Mouse (Mus musculus) hindbrain, embryonic 15.5 days (tissue): ENCODE results near the gene Lman2l. TPM values are rescaled to one million over a fixed set of nuclear protein-coding genes. Genes with fewer than 3 reads are reported as not detected.

Experiments used
- ATAC-seq: fragments of 200-750 bp; cut with Nextera tagmentation; 2 replicates; pipeline ENCODE4 v1.8.0; 2017; ENCODE audit warnings: low read depth, moderate number of reproducible peaks, moderate TSS enrichment; ENCODE audit not compliant: low FRiP score
- H3K27ac ChIP-seq: fragments of 300-500 bp; sonication (generic); replicated peaks from 2 replicates; pipeline ENCODE4 v1.5.1; 2015; ENCODE audit warnings: mild to moderate bottlenecking, inconsistent platforms
- H3K27me3 ChIP-seq: fragments of 300-500 bp; sonication (generic); 2 replicates; pipeline ENCODE4 v1.6.1; 2015; ENCODE audit warnings: control low read depth, inconsistent platforms
- H3K36me3 ChIP-seq: fragments of 300-500 bp; sonication (generic); 2 replicates; pipeline ENCODE4 v1.6.1; 2015; ENCODE audit warnings: control low read depth, inconsistent platforms
- H3K4me1 ChIP-seq: fragments of 300-500 bp; sonication (generic); replicated peaks from 2 replicates; pipeline ENCODE4 v1.6.1; 2015; ENCODE audit warnings: control low read depth, inconsistent platforms
- H3K4me2 ChIP-seq: fragments of 300-500 bp; sonication (generic); 2 replicates; pipeline ENCODE4 v1.6.1; 2015; ENCODE audit warnings: moderate library complexity, mild to moderate bottlenecking, inconsistent platforms
- H3K4me3 ChIP-seq: fragments of 300-500 bp; sonication (generic); 2 replicates; pipeline ENCODE4 v1.5.1; 2015; ENCODE audit warnings: mild to moderate bottlenecking, inconsistent platforms
- H3K9ac ChIP-seq: fragments of 300-500 bp; sonication (generic); 2 replicates; pipeline ENCODE4 v1.6.1; 2015; ENCODE audit warnings: inconsistent platforms
- H3K9me3 ChIP-seq: fragments of 300-500 bp; sonication (generic); 2 replicates; pipeline ENCODE4 v1.6.1; 2016; ENCODE audit warnings: control low read depth, inconsistent platforms
- WGBS: fragments of 180-500 bp; shearing (Covaris S2); methylation state at CpG from one replicate; pipeline ENCODE4 v1.1.7; 2015; 5-methylcytosine and 5-hydroxymethylcytosine counted together
- polyA plus RNA-seq: library from polyadenylated mRNA; unstranded; fragments of >200 nt; fragmentation: Nextera tagmentation; extraction: Ambion mirVana; gene quantifications from 2 replicates; pipeline ENCODE4 v1.2.1, GENCODE M21; 2015

Lman2l gene
- polyA plus RNA-seq, 1 experiment from 2014 or later: 68.2 TPM

GRCm38 (mm10) chr1:36397041-36397440, 48.0 kb downstream of the Lman2l start:
- H3K4me1 ChIP-seq: peaks cover 7% of the 10 kb centered on the region; the same call in 1 of the 2 replicates
- no peaks in the 10 kb centered on the region for H3K9me3 ChIP-seq
- WGBS: 24% methylated on average over 6 of the region's 6 CpGs
- H3K4me2 ChIP-seq: no peak overlapping the region
- H3K4me3 ChIP-seq: no peak overlapping the region
- ATAC-seq: no peak
- H3K27me3 ChIP-seq: no peaks in the 10 kb centered on the region
- no peak overlapping the region for H3K27ac ChIP-seq
- no peak overlapping the region for H3K9ac ChIP-seq
- no peaks in the 10 kb centered on the region for H3K36me3 ChIP-seq

DNA sequence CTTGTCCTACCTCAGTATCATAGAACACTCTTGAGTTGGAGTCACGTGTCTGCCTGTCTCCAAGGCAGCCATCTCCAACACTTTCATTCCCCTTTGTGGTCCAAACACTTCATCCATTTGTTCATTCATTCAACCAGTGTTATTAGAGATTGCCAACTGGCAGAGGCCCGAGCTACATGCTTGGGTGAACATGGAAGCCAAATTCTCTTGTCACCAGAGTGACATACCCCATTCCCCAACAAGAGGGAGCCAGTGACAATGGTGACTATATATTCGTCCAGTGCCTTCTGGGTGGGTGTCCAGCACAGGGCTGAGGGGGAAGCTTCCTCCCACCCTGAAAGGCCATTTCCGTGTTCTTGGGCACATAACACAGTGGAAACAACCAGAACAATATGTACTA, 65.5 kb downstream of the Lman2l start:
- Histone ChIP-seq H3K9ac (no peak overlapping the region), H3K4me2 (no peak overlapping the region), H3K9me3 (no peaks in the 10 kb centered on the region), H3K36me3 (no peaks in the 10 kb centered on the region), H3K27me3 (no peaks in the 10 kb centered on the region), H3K4me1 (no peaks in the 10 kb centered on the region), H3K27ac (no peak overlapping the region), H3K4me3 (no peak overlapping the region)
- 68% methylated on average over 4 of the region's 4 CpGs for WGBS
- no peak for ATAC-seq

- no peaks in the 10 kb centered on the region for H3K27me3 ChIP-seq
- no peaks in the 10 kb centered on the region for H3K9me3 ChIP-seq
- H3K27ac ChIP-seq: no peak overlapping the region
- WGBS: 88% methylated on average over 6 of the region's 6 CpGs
- H3K9ac ChIP-seq: no peak overlapping the region
- H3K4me3 ChIP-seq: no peak overlapping the region
- no peaks in the 10 kb centered on the region for H3K36me3 ChIP-seq
- H3K4me1 ChIP-seq: no peaks in the 10 kb centered on the region
- no peak for ATAC-seq
- H3K4me2 ChIP-seq: no peak overlapping the region
Measured at GRCm38 (mm10) chr1:36378880-36379279, 66.2 kb downstream of the Lman2l start.

DNA sequence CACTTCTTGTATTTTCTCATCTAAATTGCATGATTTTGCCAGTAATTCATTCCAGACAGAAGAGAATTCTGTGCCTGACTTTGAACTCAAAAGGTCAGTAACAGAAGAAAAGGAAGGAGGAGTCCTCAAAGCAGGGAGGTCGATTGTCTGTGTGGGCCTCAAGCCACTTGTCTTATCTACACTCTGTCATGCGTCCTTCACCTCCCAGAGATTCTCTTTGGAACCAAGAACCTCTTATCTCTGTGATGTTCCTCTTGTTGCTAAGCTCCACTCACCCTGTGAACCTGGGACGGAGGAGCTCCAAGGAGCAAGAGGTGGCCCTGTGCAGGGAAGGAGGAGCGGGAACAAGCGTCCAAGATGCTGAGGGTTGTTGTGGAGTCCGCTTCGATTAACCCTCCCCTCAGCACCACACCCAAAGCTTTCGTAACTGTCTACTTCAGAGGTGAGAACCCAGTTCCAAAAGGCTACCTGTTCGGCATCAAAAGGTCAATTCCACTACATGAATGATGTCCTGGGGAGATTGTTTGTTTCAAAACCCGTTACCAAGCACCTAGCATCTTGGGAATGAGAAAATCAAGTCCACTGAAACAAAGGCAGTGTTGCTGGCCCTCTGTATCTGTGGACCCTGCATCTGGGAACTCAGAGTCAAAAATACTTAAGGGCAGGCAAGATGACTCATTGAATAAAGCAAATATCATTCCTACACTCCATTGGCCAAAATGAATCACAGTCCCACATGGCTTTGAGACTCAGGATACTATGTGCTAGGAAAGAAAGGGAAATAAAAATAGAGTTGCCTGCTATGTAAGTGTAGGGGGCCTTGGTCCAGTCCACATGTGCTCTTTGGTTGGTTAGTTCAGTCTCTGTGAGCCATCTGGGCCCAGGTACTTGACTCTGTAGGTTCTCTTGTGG, 72.9 kb downstream of the Lman2l start, which contains the start of gene Fer1l5:
Gene Fer1l5, plus strand, starts transcription at position 358 of the 912 bp plus-strand sequence.
- WGBS: 81% methylated on average over 10 of the region's 10 CpGs
- Histone ChIP-seq H3K4me1 (peaks cover 11% of the 10 kb centered on the region), H3K27me3 (no peaks in the 10 kb centered on the region), H3K9ac (no peak within 1 kb of the TSS), H3K36me3 (no peaks in the 10 kb centered on the region), H3K27ac (no peak within 1 kb of the TSS), H3K9me3 (no peaks in the 10 kb centered on the region), H3K4me2 (no peak within 1 kb of the TSS), H3K4me3 (no peak within 1 kb of the TSS)
- ATAC-seq: no peak

DNA sequence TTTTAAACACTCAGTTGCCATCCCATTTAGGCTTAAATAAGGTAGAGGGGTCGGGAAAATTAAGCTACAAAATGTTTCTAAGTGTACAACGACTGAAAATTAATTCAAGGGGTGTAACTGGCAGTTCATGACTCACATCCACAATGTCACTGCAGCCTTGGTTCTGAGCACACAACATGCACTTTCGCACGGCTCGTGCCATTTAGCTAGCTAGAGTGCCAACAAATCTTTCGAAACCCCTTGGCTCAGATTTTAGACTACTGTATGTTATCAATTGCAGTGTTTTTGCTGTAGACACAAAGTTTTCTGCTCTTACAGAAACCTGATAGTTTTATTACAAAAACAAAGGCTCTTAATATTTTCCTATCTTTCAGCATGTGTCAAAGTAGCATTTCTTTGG, 74.2 kb downstream of the Lman2l start:
- 84% methylated on average over 6 of the region's 6 CpGs for WGBS
- Histone ChIP-seq H3K4me3 (no peak overlapping the region), H3K27ac (no peak overlapping the region), H3K4me2 (no peak overlapping the region), H3K36me3 (no peaks in the 10 kb centered on the region), H3K9ac (no peak overlapping the region), H3K27me3 (no peaks in the 10 kb centered on the region), H3K9me3 (no peaks in the 10 kb centered on the region), H3K4me1 (peaks cover 18% of the 10 kb centered on the region)
- ATAC-seq: no peak

Other genes with a start within 250 kb of the Lman2l start
- gene Uggt1, start 200.6 kb downstream of the Lman2l start, polyA plus RNA-seq: 44.7 and 52.1 TPM in 2 replicates
- 1.6 TPM in 2 replicates for gene Neurl3, start 170.6 kb downstream of the Lman2l start, polyA plus RNA-seq
- 6.6 and 6.7 TPM in 2 replicates for gene Arid5a, start 137.5 kb downstream of the Lman2l start, polyA plus RNA-seq
- gene Kansl3, start 76.1 kb downstream of the Lman2l start, polyA plus RNA-seq: 37.9 and 38.9 TPM in 2 replicates
- gene Fer1l5, start 73.0 kb downstream of the Lman2l start, polyA plus RNA-seq: 2.4 and 2.6 TPM in 2 replicates
- gene Cnnm4, start 26.3 kb upstream of the Lman2l start, polyA plus RNA-seq: 10.8 TPM in 2 replicates
- 6.0 and 6.5 TPM in 2 replicates for gene Cnnm3, start 66.6 kb upstream of the Lman2l start, polyA plus RNA-seq
- 18.9 and 19.6 TPM in 2 replicates for gene Ankrd23, start 91.6 kb upstream of the Lman2l start, polyA plus RNA-seq
- gene Gm42417, start 94.2 kb upstream of the Lman2l start, polyA plus RNA-seq: 0.62 TPM in 1 of 2 replicates, not detected in the other
- gene Ankrd39, start 102.2 kb upstream of the Lman2l start, polyA plus RNA-seq: 28.7 and 29.9 TPM in 2 replicates
- gene Sema4c, start 113.1 kb upstream of the Lman2l start, polyA plus RNA-seq: 26.2 and 26.8 TPM in 2 replicates
- 0.34 TPM in 1 of 2 replicates, not detected in the other for gene Fam178b, start 237.9 kb upstream of the Lman2l start, polyA plus RNA-seq
- 713 and 784 TPM in 2 replicates for gene Cox5b, start 246.2 kb upstream of the Lman2l start, polyA plus RNA-seq